Mouse (Mus musculus): ENCODE measurements around the gene Crybg3. TPM values are rescaled to one million over a fixed set of nuclear protein-coding genes. Genes with fewer than 3 reads are reported as not detected.

Crybg3 gene
- polyA plus RNA-seq, 1 experiment from 2014 or later = 7.3 TPM

- DNase-seq (ENCODE audit: low spot score) (peak; percentile 16), ATAC-seq (ENCODE audit: insufficient number of reproducible peaks, low FRiP score, low TSS enrichment, low read depth) (no peak)
- H3K27me3 ChIP-seq (ENCODE audit: control insufficient read depth, insufficient read depth, low read length) = no peaks in the 10 kb centered on the region
- H3K4me1 ChIP-seq (ENCODE audit: control insufficient read depth, insufficient read depth, low read length) = no peaks in the 10 kb centered on the region
- no peaks in the 10 kb centered on the region for H3K36me3 ChIP-seq (ENCODE audit: control insufficient read depth, insufficient read depth, low read length)
- H3K4me3 ChIP-seq (ENCODE audit: low read depth, low read length) = no peak overlapping the region
- WGBS = 84% methylated on average over 10 of the region's 10 CpGs
- no peaks in the 10 kb centered on the region for H3K9me3 ChIP-seq (ENCODE audit: control insufficient read depth, low read length)
- H3K4me2 ChIP-seq (ENCODE audit: low read depth, severe bottlenecking) = no peak overlapping the region
- H3K27ac ChIP-seq (replicated peaks; ENCODE audit: low read depth, low read length) = no peak overlapping the region
- H3K9ac ChIP-seq (ENCODE audit: low read length) = no peak overlapping the region
Measured at GRCm38 (mm10) chr16:59587816-59588215, 13.0 kb downstream of the Crybg3 start.

- H3K4me2 ChIP-seq (ENCODE audit: low read depth, severe bottlenecking) = no peak overlapping the region
- DNase-seq (ENCODE audit: low spot score) = peak; percentile 17
- no peaks in the 10 kb centered on the region for H3K27me3 ChIP-seq (ENCODE audit: control insufficient read depth, insufficient read depth, low read length)
- H3K9me3 ChIP-seq (ENCODE audit: control insufficient read depth, low read length) = no peaks in the 10 kb centered on the region
- ATAC-seq (ENCODE audit: insufficient number of reproducible peaks, low FRiP score, low TSS enrichment, low read depth) = no peak
- no peak overlapping the region for H3K27ac ChIP-seq (replicated peaks; ENCODE audit: low read depth, low read length)
- no peak overlapping the region for H3K4me3 ChIP-seq (ENCODE audit: low read depth, low read length)
- no peaks in the 10 kb centered on the region for H3K36me3 ChIP-seq (ENCODE audit: control insufficient read depth, insufficient read depth, low read length)
- 92% methylated on average over 8 of the region's 8 CpGs for WGBS
- H3K4me1 ChIP-seq (ENCODE audit: control insufficient read depth, insufficient read depth, low read length) = no peaks in the 10 kb centered on the region
- no peak overlapping the region for H3K9ac ChIP-seq (ENCODE audit: low read length)
Measured at GRCm38 (mm10) chr16:59586911-59587310, 13.9 kb downstream of the Crybg3 start.

GRCm38 (mm10) chr16:59586276-59586675 lies 14.5 kb downstream of the Crybg3 start:
- Histone ChIP-seq H3K27me3 (ENCODE audit: control insufficient read depth, insufficient read depth, low read length) (no peaks in the 10 kb centered on the region), H3K27ac (replicated peaks; ENCODE audit: low read depth, low read length) (no peak overlapping the region), H3K4me3 (ENCODE audit: low read depth, low read length) (no peak overlapping the region), H3K36me3 (ENCODE audit: control insufficient read depth, insufficient read depth, low read length) (no peaks in the 10 kb centered on the region), H3K9ac (ENCODE audit: low read length) (no peak overlapping the region), H3K9me3 (ENCODE audit: control insufficient read depth, low read length) (no peaks in the 10 kb centered on the region), H3K4me2 (ENCODE audit: low read depth, severe bottlenecking) (no peak overlapping the region), H3K4me1 (ENCODE audit: control insufficient read depth, insufficient read depth, low read length) (no peaks in the 10 kb centered on the region)
- DNase-seq (ENCODE audit: low spot score) = peak; percentile 20
- WGBS = 59% methylated on average over 6 of the region's 6 CpGs
- no peak for ATAC-seq (ENCODE audit: insufficient number of reproducible peaks, low FRiP score, low TSS enrichment, low read depth)

- Histone ChIP-seq H3K9me3 (ENCODE audit: control insufficient read depth, low read length) (no peaks in the 10 kb centered on the region), H3K4me2 (ENCODE audit: low read depth, severe bottlenecking) (no peak overlapping the region), H3K27me3 (ENCODE audit: control insufficient read depth, insufficient read depth, low read length) (no peaks in the 10 kb centered on the region), H3K4me3 (ENCODE audit: low read depth, low read length) (no peak overlapping the region), H3K36me3 (ENCODE audit: control insufficient read depth, insufficient read depth, low read length) (no peaks in the 10 kb centered on the region), H3K4me1 (ENCODE audit: control insufficient read depth, insufficient read depth, low read length) (no peaks in the 10 kb centered on the region), H3K9ac (ENCODE audit: low read length) (no peak overlapping the region), H3K27ac (replicated peaks; ENCODE audit: low read depth, low read length) (no peak overlapping the region)
- no peak for ATAC-seq (ENCODE audit: insufficient number of reproducible peaks, low FRiP score, low TSS enrichment, low read depth)
- 86% methylated on average over 4 of the region's 4 CpGs for WGBS
- DNase-seq (ENCODE audit: low spot score) = peak; percentile 17
Measured at GRCm38 (mm10) chr16:59585706-59586244, 15.0 kb downstream of the Crybg3 start.

- DNase-seq (ENCODE audit: low spot score) (no peak), ATAC-seq (ENCODE audit: insufficient number of reproducible peaks, low FRiP score, low TSS enrichment, low read depth) (no peak)
- Histone ChIP-seq H3K4me3 (ENCODE audit: low read depth, low read length) (no peak overlapping the region), H3K9me3 (ENCODE audit: control insufficient read depth, low read length) (no peaks in the 10 kb centered on the region), H3K4me1 (ENCODE audit: control insufficient read depth, insufficient read depth, low read length) (no peaks in the 10 kb centered on the region), H3K9ac (ENCODE audit: low read length) (no peak overlapping the region), H3K4me2 (ENCODE audit: low read depth, severe bottlenecking) (no peak overlapping the region), H3K27me3 (ENCODE audit: control insufficient read depth, insufficient read depth, low read length) (no peaks in the 10 kb centered on the region), H3K27ac (replicated peaks; ENCODE audit: low read depth, low read length) (no peak overlapping the region), H3K36me3 (ENCODE audit: control insufficient read depth, insufficient read depth, low read length) (no peaks in the 10 kb centered on the region)
- 87% methylated on average over 5 of the region's 5 CpGs for WGBS
Measured at GRCm38 (mm10) chr16:59583515-59583914, 17.3 kb downstream of the Crybg3 start.

- Histone ChIP-seq H3K9me3 (ENCODE audit: control insufficient read depth, low read length) (no peaks in the 10 kb centered on the region), H3K36me3 (ENCODE audit: control insufficient read depth, insufficient read depth, low read length) (no peaks in the 10 kb centered on the region), H3K9ac (ENCODE audit: low read length) (no peak overlapping the region), H3K4me2 (ENCODE audit: low read depth, severe bottlenecking) (no peak overlapping the region), H3K27me3 (ENCODE audit: control insufficient read depth, insufficient read depth, low read length) (no peaks in the 10 kb centered on the region), H3K27ac (replicated peaks; ENCODE audit: low read depth, low read length) (no peak overlapping the region), H3K4me1 (ENCODE audit: control insufficient read depth, insufficient read depth, low read length) (no peaks in the 10 kb centered on the region), H3K4me3 (ENCODE audit: low read depth, low read length) (no peak overlapping the region)
- 93% methylated on average over 8 of the region's 8 CpGs for WGBS
- ATAC-seq (ENCODE audit: insufficient number of reproducible peaks, low FRiP score, low TSS enrichment, low read depth) = no peak
- no peak for DNase-seq (ENCODE audit: low spot score)
Measured at GRCm38 (mm10) chr16:59579237-59579636, 21.5 kb downstream of the Crybg3 start.

- 94% methylated on average over 11 of the region's 11 CpGs for WGBS
- Histone ChIP-seq H3K36me3 (ENCODE audit: control insufficient read depth, insufficient read depth, low read length) (no peaks in the 10 kb centered on the region), H3K9me3 (ENCODE audit: control insufficient read depth, low read length) (no peaks in the 10 kb centered on the region), H3K27me3 (ENCODE audit: control insufficient read depth, insufficient read depth, low read length) (no peaks in the 10 kb centered on the region), H3K4me1 (ENCODE audit: control insufficient read depth, insufficient read depth, low read length) (no peaks in the 10 kb centered on the region), H3K9ac (ENCODE audit: low read length) (no peak overlapping the region), H3K4me2 (ENCODE audit: low read depth, severe bottlenecking) (no peak overlapping the region), H3K4me3 (ENCODE audit: low read depth, low read length) (no peak overlapping the region), H3K27ac (replicated peaks; ENCODE audit: low read depth, low read length) (no peak overlapping the region)
- DNase-seq (ENCODE audit: low spot score) = no peak
- no peak for ATAC-seq (ENCODE audit: insufficient number of reproducible peaks, low FRiP score, low TSS enrichment, low read depth)
Measured at GRCm38 (mm10) chr16:59573961-59574360, 26.8 kb downstream of the Crybg3 start.

- no peak overlapping the region for H3K4me2 ChIP-seq (ENCODE audit: low read depth, severe bottlenecking)
- H3K27ac ChIP-seq (replicated peaks; ENCODE audit: low read depth, low read length) = no peak overlapping the region
- no peak for ATAC-seq (ENCODE audit: insufficient number of reproducible peaks, low FRiP score, low TSS enrichment, low read depth)
- H3K9me3 ChIP-seq (ENCODE audit: control insufficient read depth, low read length) = no peaks in the 10 kb centered on the region
- H3K4me1 ChIP-seq (ENCODE audit: control insufficient read depth, insufficient read depth, low read length) = no peaks in the 10 kb centered on the region
- DNase-seq (ENCODE audit: low spot score) = no peak
- no peaks in the 10 kb centered on the region for H3K36me3 ChIP-seq (ENCODE audit: control insufficient read depth, insufficient read depth, low read length)
- 87% methylated on average over 3 of the region's 3 CpGs for WGBS
- no peaks in the 10 kb centered on the region for H3K27me3 ChIP-seq (ENCODE audit: control insufficient read depth, insufficient read depth, low read length)
- no peak overlapping the region for H3K4me3 ChIP-seq (ENCODE audit: low read depth, low read length)
- H3K9ac ChIP-seq (ENCODE audit: low read length) = no peak overlapping the region
Measured at GRCm38 (mm10) chr16:59572685-59573084, 28.1 kb downstream of the Crybg3 start.

- Histone ChIP-seq H3K9ac (ENCODE audit: low read length) (no peak overlapping the region), H3K4me1 (ENCODE audit: control insufficient read depth, insufficient read depth, low read length) (no peaks in the 10 kb centered on the region), H3K4me2 (ENCODE audit: low read depth, severe bottlenecking) (no peak overlapping the region), H3K27ac (replicated peaks; ENCODE audit: low read depth, low read length) (no peak overlapping the region), H3K9me3 (ENCODE audit: control insufficient read depth, low read length) (no peaks in the 10 kb centered on the region), H3K4me3 (ENCODE audit: low read depth, low read length) (no peak overlapping the region), H3K36me3 (ENCODE audit: control insufficient read depth, insufficient read depth, low read length) (no peaks in the 10 kb centered on the region), H3K27me3 (ENCODE audit: control insufficient read depth, insufficient read depth, low read length) (no peaks in the 10 kb centered on the region)
- DNase-seq (ENCODE audit: low spot score) (no peak), ATAC-seq (ENCODE audit: insufficient number of reproducible peaks, low FRiP score, low TSS enrichment, low read depth) (no peak)
- 95% methylated on average over 8 of the region's 8 CpGs for WGBS
Measured at GRCm38 (mm10) chr16:59570807-59571206, 30.0 kb downstream of the Crybg3 start.

Data from limb, embryonic 11.5 days (tissue).